Mouse (Mus musculus) adrenal gland, postnatal 14 days (tissue): ENCODE measurements around the gene Cep44. TPM values are rescaled to one million over a fixed set of nuclear protein-coding genes. Genes with fewer than 3 reads are reported as not detected.

Source experiments
- DNase-seq: peaks from one replicate; pipeline ENCODE4 v3.0.0; 2021; ENCODE audit warnings: mixed read lengths
- microRNA-seq, 2 experiments: library from miRNA; unstranded; fragments of <30 nt; microRNA quantifications; one replicate each; pipeline ENCODE4 v1.2.0; 2021
- total RNA-seq: library from RNA; stranded (reverse); gene quantifications from 2 replicates; pipeline ENCODE4 v1.2.3, GENCODE M21; 2021

Gene Cep44
- total RNA-seq, 1 experiment from 2014 or later: 22.5 TPM

DNA sequence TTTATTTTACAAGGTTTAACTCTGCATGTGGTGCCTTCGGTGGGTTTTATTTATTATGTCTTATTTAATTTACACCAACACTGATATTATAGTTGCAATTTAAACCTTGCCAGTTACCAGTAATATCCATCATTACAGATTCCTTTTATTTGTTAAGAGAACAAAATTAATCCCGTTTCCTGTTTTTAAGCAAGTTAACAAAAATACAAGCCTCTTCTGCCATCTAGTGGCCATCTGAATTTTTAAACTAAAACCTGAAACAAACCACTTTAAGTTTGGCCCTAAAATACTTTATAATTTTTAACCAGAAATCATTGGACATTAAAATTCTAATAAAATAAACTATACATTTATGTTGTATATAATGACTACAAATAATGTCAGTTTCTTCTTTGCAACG is 64.8 kb downstream of the Cep44 start:
- DNase-seq: no peak

Small RNA genes within 50 kb of the gene (microRNA-seq; reads per million reads assigned to microRNA genes)
- 0 reads per million in 2 experiments for gene Gm25992

Other genes with a start within 250 kb of the Cep44 start
- 53.9 and 58.1 TPM in 2 replicates for gene Fbxo8, start within 50 bp of the Cep44 start, total RNA-seq